Mouse (Mus musculus): ENCODE measurements around the gene Marc1.

Marc1 gene

GRCm38 (mm10) chr1:184822678-184823077, 11.6 kb upstream of the Marc1 start:
- DNase-seq (ENCODE audit: low spot score in 2 of 2), result peak in 1 of 2 experiments; percentile 42

- DNase-seq (ENCODE audit: low spot score in 2 of 2), result no peak
Observed at GRCm38 (mm10) chr1:184817768-184818167, 6.7 kb upstream of the Marc1 start.

DNA sequence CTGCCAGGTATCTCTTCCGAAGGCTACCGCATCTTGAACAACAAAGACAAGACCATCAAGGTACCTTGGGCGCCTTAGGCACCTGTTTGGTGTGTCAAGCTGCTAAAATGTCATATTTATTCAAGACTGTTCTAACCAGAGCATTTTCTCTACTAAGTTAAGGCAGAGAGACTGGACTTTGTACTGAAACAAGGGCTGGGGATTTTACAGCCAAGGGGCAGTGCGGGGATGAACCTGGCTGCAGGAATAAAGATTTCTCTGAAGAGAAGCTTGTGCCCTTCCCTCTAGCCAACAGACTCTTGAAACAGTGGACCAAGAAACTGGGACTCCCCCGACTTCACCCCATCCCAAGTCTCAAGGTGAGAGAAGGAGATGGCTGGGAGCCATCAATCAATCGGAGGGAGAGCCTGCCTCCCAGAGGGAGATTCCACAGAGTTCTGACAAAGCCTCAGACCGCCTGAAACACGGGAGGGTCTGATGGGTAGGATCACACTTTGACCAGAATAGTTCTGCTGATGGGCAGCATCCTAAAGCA, 670 bp upstream of the Marc1 start:
- no peak for DNase-seq (ENCODE audit: low spot score in 2 of 2)

GRCm38 (mm10) chr1:184809578-184810001, 1.5 kb downstream of the Marc1 start:
- no peak for DNase-seq (ENCODE audit: low spot score in 2 of 2)

DNA sequence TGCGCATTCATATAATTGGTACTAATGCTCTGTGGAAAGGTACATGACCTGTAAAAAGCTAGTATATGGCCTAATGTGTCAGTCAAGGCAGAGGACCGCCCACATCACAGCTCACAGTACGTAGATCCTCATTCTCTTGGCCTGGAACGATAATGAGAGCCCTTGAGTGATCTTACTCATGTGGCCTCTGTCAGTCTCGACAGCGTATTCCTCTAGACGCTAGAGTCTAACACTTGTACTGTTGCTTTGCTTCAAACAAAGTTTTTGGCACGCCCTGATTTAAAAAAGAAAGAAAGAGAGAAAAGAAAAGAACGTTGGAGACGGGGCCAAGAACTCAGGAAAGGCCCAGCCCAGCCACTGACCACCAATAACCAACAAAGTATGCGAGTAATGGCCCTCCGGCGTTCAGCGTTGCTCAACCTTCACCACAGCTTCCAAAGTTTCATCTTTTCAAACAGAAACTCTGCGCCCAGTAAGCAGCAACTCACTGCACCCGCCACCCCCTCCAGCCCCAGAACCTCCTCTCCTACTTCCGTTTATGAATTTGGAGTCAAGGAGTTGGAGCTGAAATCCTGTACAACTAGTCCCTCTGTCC, 2.6 kb downstream of the Marc1 start:
- DNase-seq (ENCODE audit: low spot score in 2 of 2), result no peak

- DNase-seq (ENCODE audit: low spot score in 2 of 2), result no peak
Observed at GRCm38 (mm10) chr1:184807627-184808417, 3.3 kb downstream of the Marc1 start.

DNA sequence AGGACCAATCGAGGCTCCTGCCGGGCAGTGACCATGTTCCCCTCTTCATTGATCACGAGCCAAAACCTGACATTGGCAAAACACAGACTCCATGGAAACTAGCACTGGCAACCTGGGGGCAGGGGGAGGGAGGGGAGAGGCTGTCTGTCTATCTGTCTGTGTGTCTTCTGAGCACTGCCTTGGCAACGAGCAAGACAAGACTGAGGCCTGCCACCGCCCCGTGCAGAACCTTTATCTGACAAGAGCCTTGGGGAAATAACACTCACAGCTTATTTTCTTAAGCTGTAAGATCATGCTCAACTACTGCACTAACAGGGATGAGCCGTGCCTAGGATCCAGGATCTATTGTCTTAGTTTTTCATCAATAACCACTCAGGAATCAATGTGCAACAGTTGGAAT, 4.0 kb downstream of the Marc1 start:
- no peak for DNase-seq (ENCODE audit: low spot score in 2 of 2)

DNA sequence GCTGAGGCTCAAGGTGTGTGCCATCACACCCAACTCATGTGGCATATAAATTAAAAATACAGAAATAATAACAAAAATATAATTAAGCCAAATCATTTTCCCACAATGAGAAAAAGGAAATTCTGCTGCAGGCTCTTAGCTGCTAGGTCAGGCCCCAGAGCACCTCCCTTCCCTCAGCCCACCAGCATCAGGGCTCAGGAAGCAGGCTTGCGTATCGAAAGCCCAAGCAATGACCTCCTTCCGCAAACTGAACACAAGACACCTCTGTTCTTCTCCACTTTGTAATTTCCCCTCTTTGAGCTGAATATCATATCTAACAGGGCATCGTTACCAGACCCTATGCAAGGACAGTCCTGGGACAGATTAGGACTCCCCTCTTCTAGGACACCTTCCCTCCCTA, 5.4 kb downstream of the Marc1 start:
- no peak for DNase-seq (ENCODE audit: low spot score in 2 of 2)

DNA sequence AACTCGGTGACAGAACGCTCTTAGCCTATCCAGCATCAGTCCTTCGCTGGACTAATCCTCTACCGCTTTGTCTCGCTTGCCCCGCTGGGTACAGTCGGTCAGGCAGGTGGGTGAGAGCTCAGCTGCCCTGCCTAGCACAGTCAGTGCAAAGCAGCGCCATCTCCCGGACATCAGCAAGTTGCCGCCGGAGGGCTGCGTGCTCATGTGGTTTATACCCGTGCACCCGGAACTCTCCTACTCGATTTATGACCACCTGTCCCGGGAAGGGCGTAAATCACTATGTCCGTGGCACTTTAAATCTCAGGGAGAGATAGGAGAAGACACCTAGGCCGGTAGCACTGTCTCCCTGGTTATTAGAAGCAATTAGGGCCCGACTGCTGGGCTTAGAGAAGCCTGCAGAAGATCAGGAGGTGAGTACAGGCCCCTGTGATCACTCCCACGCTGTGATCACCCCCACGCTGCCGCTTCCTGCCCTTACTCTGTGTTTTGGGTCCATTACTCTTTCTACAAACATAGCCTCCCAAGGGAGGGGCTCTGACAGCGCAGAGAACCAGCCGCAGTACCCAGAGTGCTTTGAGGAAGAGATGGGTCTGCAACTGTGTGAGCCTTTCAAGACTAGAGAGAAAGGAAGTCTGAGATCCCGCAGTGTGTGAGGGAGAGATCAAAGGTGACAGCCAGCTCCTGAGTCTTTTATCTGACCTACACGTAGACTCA, 17.8 kb downstream of the Marc1 start:
- no peak for DNase-seq (ENCODE audit: low spot score in 2 of 2)

GRCm38 (mm10) chr1:184791109-184791508, 20.0 kb downstream of the Marc1 start:
- DNase-seq (ENCODE audit: low spot score in 2 of 2), result no peak

GRCm38 (mm10) chr1:184786376-184787151, 24.5 kb downstream of the Marc1 start:
- DNase-seq (ENCODE audit: low spot score in 2 of 2), result no peak

- no peak for DNase-seq (ENCODE audit: low spot score in 2 of 2)
Observed at GRCm38 (mm10) chr1:184783641-184784040, 27.5 kb downstream of the Marc1 start.

- no peak for DNase-seq (ENCODE audit: low spot score in 2 of 2)
Observed at GRCm38 (mm10) chr1:184782161-184782513, 29.0 kb downstream of the Marc1 start.

DNA sequence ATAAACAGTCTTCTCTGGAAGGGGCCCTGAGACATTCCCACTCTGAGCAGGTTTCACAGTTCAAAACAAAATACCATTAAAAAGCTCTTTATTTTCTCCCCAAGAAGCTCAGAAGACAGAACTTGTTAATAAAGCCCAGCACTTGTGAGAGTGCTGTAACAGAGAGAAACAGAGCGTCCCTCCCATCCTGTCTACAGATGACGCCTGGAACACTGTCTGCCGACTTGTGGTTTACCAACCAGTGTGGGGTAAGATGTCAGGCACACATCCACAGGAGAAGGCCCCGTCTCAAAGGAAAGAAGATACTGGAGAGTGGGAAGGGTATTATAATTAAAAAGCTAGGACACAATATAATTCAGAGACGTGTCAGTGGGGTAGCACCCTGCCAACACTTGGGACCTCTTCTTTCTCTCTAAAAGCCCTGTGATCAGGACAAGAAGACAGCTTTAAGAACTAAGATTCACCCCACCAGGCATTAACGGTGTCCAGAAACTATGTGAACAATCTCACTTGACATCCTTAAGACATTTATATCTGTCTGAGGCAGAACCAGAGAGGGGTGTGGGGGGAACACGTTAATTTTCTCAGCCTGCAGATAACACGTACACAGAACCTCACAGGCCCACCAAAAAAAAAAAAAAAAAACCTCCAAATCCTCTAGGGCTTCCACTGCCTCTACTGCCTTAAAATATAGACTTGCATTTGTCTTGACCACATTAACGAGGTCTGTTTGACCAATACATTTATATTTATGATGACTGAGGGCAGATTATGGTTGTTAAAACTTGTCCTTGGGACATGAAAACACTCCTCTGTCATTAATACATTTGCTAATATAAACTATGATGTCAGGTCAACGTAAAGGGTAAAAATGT, 29.6 kb downstream of the Marc1 start:
- no peak for DNase-seq (ENCODE audit: low spot score in 2 of 2)

- no peak for DNase-seq (ENCODE audit: low spot score in 2 of 2)
Observed at GRCm38 (mm10) chr1:184778157-184778556, 33.0 kb downstream of the Marc1 start.

DNA sequence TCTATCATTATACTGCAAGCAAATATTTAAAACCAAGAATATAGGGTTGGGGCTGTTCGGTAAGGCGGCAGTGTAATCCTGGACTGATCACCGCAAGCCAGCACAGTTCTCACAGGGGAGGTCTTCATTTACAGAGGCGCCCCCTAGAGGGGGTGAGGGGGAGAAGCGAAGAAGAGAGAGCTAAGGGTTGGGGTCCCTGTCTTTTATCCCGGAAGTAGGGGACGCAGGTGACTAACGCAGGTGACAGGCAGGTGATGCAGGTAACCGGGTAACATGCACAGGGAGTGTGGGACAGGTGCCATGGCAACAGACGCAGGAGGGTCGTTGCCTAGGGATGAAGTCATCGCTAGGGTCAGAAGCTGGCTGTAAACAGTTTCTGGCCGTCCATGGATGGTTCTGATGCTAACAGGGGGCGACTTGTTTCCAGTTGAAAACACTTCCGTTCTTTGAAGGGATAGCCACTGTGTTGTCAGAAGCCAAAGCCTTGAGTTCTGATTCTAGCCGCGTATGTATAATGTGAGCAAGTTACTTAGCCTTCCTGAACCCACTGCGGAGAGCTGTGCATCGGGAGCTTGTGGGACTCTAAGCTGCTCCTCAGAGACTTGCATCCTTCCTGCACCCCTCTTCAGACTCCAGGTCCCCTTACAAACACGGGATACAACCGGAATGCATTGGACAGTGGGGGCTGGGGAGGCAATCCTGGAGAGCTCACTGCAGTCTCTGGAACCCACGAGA, 33.9 kb downstream of the Marc1 start:
- no peak for DNase-seq (ENCODE audit: low spot score in 2 of 2)

DNA sequence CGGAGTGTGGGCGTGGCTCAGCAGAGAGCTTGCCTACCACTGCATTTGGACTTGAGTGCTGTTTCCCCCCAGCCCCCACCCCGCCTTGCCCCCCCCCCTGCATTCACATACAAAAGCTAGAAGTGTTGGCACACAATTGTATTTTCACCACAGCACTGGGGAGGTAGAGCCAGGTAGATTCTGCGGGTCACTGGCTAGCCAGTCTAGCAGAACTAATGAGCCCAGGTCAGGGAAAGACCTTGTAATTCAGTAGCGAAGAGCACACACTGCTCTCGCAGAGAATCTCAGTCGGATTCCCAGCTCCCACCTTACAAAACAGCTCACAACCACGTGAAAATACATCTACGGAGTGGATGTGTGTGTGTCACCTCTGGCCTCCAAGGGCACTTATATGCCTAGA, 35.8 kb downstream of the Marc1 start:
- no peak for DNase-seq (ENCODE audit: low spot score in 2 of 2)

DNA sequence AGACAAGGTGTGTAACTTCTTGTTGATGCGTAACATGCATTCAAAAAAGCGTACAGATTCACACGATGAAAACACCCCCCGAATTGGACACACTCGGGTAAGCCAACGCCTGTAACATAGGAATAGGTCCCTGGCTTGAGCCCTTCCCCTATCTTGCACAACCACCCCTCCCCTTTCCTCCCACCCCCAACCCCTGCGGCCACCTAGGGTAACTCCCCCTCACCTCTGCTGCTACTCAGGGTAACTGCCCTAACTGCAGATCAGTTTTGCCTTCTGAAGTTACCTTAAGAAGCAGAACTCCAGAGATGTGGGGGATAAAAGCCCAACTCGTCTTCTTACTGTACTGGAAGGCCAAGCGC, 39.2 kb downstream of the Marc1 start:
- no peak for DNase-seq (ENCODE audit: low spot score in 2 of 2)

DNA sequence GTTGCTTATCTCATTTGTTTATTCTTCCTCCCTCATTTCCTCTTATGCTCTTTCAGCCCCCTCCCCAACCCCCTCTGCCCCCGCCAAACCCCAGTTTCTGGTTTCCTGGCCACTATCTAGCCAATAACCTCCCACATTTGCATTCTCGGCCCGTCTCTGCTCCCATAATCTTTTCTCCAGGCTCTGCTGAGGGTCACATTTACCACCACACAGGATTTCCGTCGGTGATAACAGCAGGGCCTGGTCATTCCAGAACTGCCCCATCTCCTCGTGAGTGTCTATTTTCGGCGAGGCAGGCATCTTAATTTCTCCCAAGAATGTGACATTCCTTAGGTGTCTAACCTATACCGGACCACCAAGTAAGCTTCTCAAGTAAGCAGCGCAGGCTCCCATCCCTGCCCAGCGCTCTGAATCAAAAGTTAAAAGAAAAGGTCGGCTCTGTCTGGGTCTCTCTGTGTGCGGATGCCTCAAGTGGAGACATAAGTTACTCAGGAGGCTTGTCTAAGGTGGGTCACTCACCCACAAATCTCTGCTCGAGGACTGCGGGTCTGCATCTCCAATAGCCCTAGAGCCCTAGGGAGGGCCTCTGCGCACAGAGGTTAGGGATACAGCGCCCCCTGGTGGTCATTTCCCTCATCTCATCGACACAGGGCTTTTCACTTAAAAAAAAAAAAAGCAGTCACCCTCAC, 39.8 kb downstream of the Marc1 start:
- peak in 1 of 2 experiments; percentile 60 for DNase-seq (ENCODE audit: low spot score in 2 of 2)

DNA sequence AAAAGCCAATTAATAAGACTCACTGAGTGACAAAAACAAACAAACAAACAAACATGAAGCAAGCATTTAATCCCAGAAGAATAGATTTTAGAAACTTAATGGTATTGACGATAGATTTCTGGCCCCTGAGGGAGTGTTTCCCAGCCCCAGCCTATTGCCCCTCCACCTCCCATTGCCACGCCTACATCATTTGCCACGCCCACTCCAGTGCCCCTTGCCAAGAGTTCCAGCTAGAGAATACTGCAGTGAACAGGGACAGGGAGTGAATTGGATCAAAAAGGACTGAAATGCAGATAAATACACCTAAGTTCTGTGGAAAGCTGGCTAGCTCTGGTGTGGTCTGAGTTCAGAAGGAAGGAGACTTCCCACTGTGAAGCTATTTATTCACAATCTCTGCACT, 47.2 kb downstream of the Marc1 start:
- DNase-seq (ENCODE audit: low spot score in 2 of 2), result no peak

All from frontal cortex, postnatal 10 days (tissue).